Mouse (Mus musculus) forebrain, postnatal 0 days (tissue): ENCODE measurements around the gene Zfp385b. TPM values are rescaled to one million over a fixed set of nuclear protein-coding genes. Genes with fewer than 3 reads are reported as not detected.

Experiments used
- ATAC-seq: fragments of 200-750 bp; cut with Nextera tagmentation; 2 replicates; pipeline ENCODE4 v1.8.0; 2017; ENCODE audit warnings: mild to moderate bottlenecking, moderate library complexity
- DNase-seq: peaks from one replicate; pipeline ENCODE4 v3.0.0-alpha.2; 2015
- H3K27ac ChIP-seq: fragments of 300-500 bp; sonication (generic); 2 replicates; pipeline ENCODE4 v1.5.1; 2014; ENCODE audit warnings: low read depth, mild to moderate bottlenecking, antibody characterized with exemption, low read length, moderate library complexity, mixed read lengths
- H3K27me3 ChIP-seq: fragments of 300-500 bp; sonication (generic); 2 replicates; pipeline ENCODE4 v1.6.1; 2014; ENCODE audit warnings: mild to moderate bottlenecking, low read length, mixed read lengths; ENCODE audit not compliant: insufficient read depth
- H3K36me3 ChIP-seq: fragments of 300-500 bp; sonication (generic); 2 replicates; pipeline ENCODE4 v1.6.1; 2014; ENCODE audit warnings: mild to moderate bottlenecking, moderate library complexity; ENCODE audit not compliant: insufficient read depth
- H3K4me1 ChIP-seq: fragments of 300-500 bp; sonication (generic); 2 replicates; pipeline ENCODE4 v1.6.1; 2014; ENCODE audit warnings: antibody characterized with exemption; ENCODE audit not compliant: insufficient read depth
- H3K4me2 ChIP-seq: fragments of 300-500 bp; sonication (generic); 2 replicates; pipeline ENCODE4 v1.6.1; 2014; ENCODE audit warnings: low read depth, mild to moderate bottlenecking, moderate library complexity
- H3K4me3 ChIP-seq: fragments of 300-500 bp; sonication (generic); 2 replicates; pipeline ENCODE4 v1.5.1; 2014; ENCODE audit warnings: low read depth, low read length, mixed read lengths
- H3K9ac ChIP-seq: fragments of 300-500 bp; sonication (generic); 2 replicates; pipeline ENCODE4 v1.6.1; 2014; ENCODE audit warnings: mild to moderate bottlenecking
- H3K9me3 ChIP-seq: fragments of 300-500 bp; sonication (generic); 2 replicates; pipeline ENCODE4 v1.6.1; 2016; ENCODE audit warnings: low read length
- CTCF ChIP-seq: sonication (generic); IDR thresholded peaks from 2 replicates; pipeline ENCODE4 v1.5.1; 2016; ENCODE audit warnings: antibody characterized with exemption, control low read depth, low read depth
- WGBS: fragments of 180-500 bp; shearing (Covaris S2); extraction: QIAGEN DNeasy Blood & Tissue Kit; methylation state at CpG from one replicate; pipeline ENCODE4 v1.1.7; 2014; 5-methylcytosine and 5-hydroxymethylcytosine counted together
- polyA plus RNA-seq: library from polyadenylated mRNA; unstranded; fragments of >200 nt; fragmentation: Nextera tagmentation; extraction: Ambion mirVana; gene quantifications from 2 replicates; pipeline ENCODE4 v1.2.1, GENCODE M21; 2015
- total RNA-seq: library from RNA; depleted of rRNA; stranded (reverse); fragments of >200 nt; gene quantifications from 2 replicates; pipeline ENCODE4 v1.2.3, GENCODE M21; 2014

Gene Zfp385b
- total and polyA plus RNA-seq, 2 experiments from 2014 or later = 10.0 to 20.4 TPM

GRCm38 (mm10) chr2:77481274-77481673, 338.2 kb downstream of the Zfp385b start:
- Histone ChIP-seq H3K4me2 (no peak overlapping the region), H3K36me3 (no peaks in the 10 kb centered on the region)
- 92% methylated on average over 10 of the region's 10 CpGs for WGBS

GRCm38 (mm10) chr2:77477536-77477935, 341.9 kb downstream of the Zfp385b start:
- Histone ChIP-seq H3K9me3 (no peaks in the 10 kb centered on the region), H3K9ac (no peak overlapping the region), H3K27ac (no peak overlapping the region), H3K36me3 (no peaks in the 10 kb centered on the region), H3K4me1 (no peaks in the 10 kb centered on the region), H3K4me3 (no peak overlapping the region), H3K27me3 (no peaks in the 10 kb centered on the region), H3K4me2 (no peak overlapping the region)
- DNase-seq = no peak
- ATAC-seq = no peak
- TF ChIP-seq CTCF = no peak
- WGBS = 94% methylated on average over 10 of the region's 10 CpGs

More at GRCm38 (mm10) chr2:77481274-77481673, 338.2 kb downstream of the Zfp385b start:
- no peak for DNase-seq
- Histone ChIP-seq H3K9ac (no peak overlapping the region), H3K27ac (no peak overlapping the region), H3K27me3 (no peaks in the 10 kb centered on the region), H3K9me3 (no peaks in the 10 kb centered on the region), H3K4me1 (no peaks in the 10 kb centered on the region), H3K4me3 (no peak overlapping the region)
- no peak for ATAC-seq
- TF ChIP-seq CTCF = no peak

DNA sequence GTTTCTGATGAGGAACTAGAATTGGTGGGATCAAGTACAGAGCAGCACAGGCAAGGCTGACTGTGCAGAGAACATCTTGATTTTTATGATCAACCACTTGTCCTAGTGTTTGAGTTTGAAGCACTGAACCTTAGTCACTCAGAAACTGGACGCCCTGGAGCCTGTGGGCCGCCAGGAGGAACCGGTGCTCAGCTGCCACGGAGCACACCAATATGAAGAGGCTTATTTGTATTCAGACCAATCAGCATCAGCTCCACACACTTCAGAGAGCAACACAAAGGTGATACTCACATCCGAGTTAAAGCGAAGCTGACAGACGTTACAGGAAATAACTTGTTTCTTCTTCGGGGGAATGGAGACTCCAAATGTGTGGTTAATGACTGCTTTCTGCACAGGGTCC, 343.0 kb downstream of the Zfp385b start:
- Histone ChIP-seq H3K9me3 (no peaks in the 10 kb centered on the region), H3K9ac (no peak overlapping the region), H3K4me2 (no peak overlapping the region), H3K27ac (no peak overlapping the region), H3K27me3 (no peaks in the 10 kb centered on the region), H3K36me3 (no peaks in the 10 kb centered on the region), H3K4me3 (no peak overlapping the region), H3K4me1 (no peaks in the 10 kb centered on the region)
- 86% methylated on average over 8 of the region's 8 CpGs for WGBS
- TF ChIP-seq CTCF = no peak
- no peak for ATAC-seq
- DNase-seq = no peak

DNA sequence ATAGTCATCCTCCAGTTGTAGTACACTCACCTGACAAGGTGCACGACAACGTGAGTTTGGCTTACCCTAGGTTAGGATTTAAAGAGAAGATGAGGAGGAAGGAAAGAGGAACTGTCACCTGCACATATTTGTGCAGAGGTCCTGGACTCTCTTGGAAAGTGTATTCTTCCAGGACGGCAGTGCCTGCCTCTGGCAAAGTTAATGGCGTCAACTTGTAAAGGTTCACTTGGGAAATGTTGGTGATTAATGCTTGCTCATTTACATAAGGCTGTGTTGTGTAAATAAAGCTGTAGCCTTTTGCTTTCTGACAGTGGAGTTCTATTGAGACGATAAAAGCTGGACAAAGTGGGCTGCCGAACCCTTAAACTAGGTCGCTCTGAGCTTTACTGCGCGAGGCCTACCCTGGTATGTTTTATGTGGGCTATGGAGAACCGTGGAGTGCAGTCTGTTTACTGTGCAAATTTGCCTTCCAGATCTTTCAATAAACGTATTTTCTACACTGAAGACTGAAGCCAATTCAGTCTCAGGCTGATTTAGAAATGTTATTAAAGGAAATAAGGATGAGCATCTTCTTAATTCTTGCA, 347.1 kb downstream of the Zfp385b start:
- Histone ChIP-seq H3K4me3 (no peak overlapping the region), H3K4me2 (no peak overlapping the region), H3K36me3 (no peaks in the 10 kb centered on the region), H3K9ac (no peak overlapping the region), H3K27me3 (no peaks in the 10 kb centered on the region), H3K27ac (no peak overlapping the region), H3K9me3 (no peaks in the 10 kb centered on the region), H3K4me1 (no peaks in the 10 kb centered on the region)
- TF ChIP-seq CTCF = no peak
- no peak for ATAC-seq
- DNase-seq = no peak
- WGBS = 57% methylated on average over 11 of the region's 11 CpGs

GRCm38 (mm10) chr2:77470716-77471115, 348.7 kb downstream of the Zfp385b start:
- Histone ChIP-seq H3K27me3 (no peaks in the 10 kb centered on the region), H3K4me3 (no peak overlapping the region), H3K27ac (no peak overlapping the region), H3K4me1 (no peaks in the 10 kb centered on the region), H3K36me3 (no peaks in the 10 kb centered on the region), H3K9ac (no peak overlapping the region), H3K4me2 (no peak overlapping the region), H3K9me3 (no peaks in the 10 kb centered on the region)
- DNase-seq = no peak
- no peak for ATAC-seq
- no peak for TF ChIP-seq CTCF
- 83% methylated on average over 7 of the region's 7 CpGs for WGBS

- Histone ChIP-seq H3K27me3 (no peaks in the 10 kb centered on the region), H3K27ac (no peak overlapping the region), H3K4me2 (no peak overlapping the region), H3K9me3 (no peaks in the 10 kb centered on the region), H3K9ac (no peak overlapping the region), H3K4me1 (no peaks in the 10 kb centered on the region), H3K36me3 (no peaks in the 10 kb centered on the region), H3K4me3 (no peak overlapping the region)
- no peak for ATAC-seq
- 94% methylated on average over 10 of the region's 10 CpGs for WGBS
- TF ChIP-seq CTCF = no peak
- DNase-seq = no peak
These were observed 358.0 kb downstream of the Zfp385b start for GRCm38 (mm10) chr2:77461413-77461812.

DNA sequence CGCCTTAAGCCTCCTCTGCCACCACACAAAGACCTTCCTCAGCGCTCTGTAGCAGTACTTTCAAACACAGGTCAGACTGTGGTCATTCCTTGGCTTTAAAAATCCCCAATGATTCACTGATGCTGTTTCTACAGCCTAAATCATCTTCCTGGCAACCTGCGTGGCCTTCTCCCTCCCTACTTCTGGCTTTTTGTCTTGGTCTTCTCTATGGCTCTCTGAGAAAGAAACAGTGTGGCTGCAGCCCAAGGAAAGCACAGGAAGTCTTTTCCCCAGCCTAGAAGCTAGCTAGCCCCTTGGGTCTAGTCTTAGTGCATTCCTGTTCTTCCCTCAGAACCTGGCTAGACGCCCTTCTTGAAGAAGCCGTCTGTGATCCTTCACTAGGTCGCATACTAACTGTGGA, 359.4 kb downstream of the Zfp385b start:
- no peaks in the 10 kb centered on the region for H3K9me3 ChIP-seq
- no peaks in the 10 kb centered on the region for H3K27me3 ChIP-seq
- H3K4me3 ChIP-seq = no peak overlapping the region
- no peak for DNase-seq
- 89% methylated on average over 6 of the region's 6 CpGs for WGBS
- no peak overlapping the region for H3K27ac ChIP-seq
- no peak overlapping the region for H3K4me2 ChIP-seq
- no peaks in the 10 kb centered on the region for H3K4me1 ChIP-seq
- ATAC-seq = no peak
- no peak overlapping the region for H3K9ac ChIP-seq
- no peak for TF ChIP-seq CTCF
- no peaks in the 10 kb centered on the region for H3K36me3 ChIP-seq

DNA sequence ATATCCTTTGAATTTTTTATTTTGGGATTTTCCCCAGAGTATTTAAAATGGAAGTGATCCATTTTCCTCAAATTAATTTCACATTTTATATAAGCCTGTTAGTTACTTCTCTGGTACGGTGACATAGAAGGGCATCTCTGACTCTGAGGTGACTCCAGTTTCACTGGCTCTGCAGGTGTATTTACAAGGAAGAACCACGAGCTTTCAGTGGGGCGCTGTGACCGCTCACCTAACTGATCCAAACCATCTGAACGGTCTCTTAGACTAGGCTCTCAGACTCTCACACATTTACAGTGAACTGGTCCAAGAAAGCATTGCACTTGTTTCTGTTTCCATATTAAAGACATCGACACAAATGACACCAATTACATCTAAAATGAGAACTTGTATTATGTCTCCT, 361.0 kb downstream of the Zfp385b start:
- Histone ChIP-seq H3K27ac (no peak overlapping the region), H3K36me3 (no peaks in the 10 kb centered on the region), H3K27me3 (no peaks in the 10 kb centered on the region), H3K4me3 (no peak overlapping the region), H3K4me2 (no peak overlapping the region), H3K9ac (no peak overlapping the region), H3K9me3 (no peaks in the 10 kb centered on the region), H3K4me1 (no peaks in the 10 kb centered on the region)
- WGBS = 86% methylated on average over 6 of the region's 6 CpGs
- ATAC-seq (no peak), DNase-seq (no peak)
- TF ChIP-seq CTCF = no peak
